Mouse (Mus musculus) layer of hippocampus, adult 11-12 months (tissue): ENCODE results near the gene Odf3l2.

Source experiments
- DNase-seq: peaks from one replicate; pipeline ENCODE4 v3.0.0; 2022; ENCODE audit warnings: low spot score

The Odf3l2 gene

DNA sequence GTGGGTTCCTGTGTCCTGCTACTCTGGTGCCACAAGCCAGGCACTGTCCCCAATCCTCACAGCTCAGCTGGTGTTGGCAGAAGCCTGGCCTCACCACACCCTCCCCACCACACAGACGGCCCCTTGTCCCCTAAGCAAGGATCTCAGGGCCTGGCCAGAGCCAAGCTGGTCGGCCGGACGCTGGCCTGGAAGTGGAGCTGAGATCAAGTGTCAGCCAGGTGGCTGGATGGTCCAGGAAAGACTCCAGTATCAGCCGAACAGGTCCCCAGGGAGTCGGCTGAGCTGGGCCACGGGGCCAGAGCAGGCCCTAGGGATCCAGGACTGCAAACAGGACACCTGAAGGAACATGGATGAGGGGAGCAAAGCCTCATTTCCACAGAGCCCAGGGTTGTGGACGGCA lies at the start of gene Odf3l2:
TSS of gene Odf3l2 (minus strand) at position 28 of the 400 bp plus-strand sequence.
- DNase-seq, result no peak

DNA sequence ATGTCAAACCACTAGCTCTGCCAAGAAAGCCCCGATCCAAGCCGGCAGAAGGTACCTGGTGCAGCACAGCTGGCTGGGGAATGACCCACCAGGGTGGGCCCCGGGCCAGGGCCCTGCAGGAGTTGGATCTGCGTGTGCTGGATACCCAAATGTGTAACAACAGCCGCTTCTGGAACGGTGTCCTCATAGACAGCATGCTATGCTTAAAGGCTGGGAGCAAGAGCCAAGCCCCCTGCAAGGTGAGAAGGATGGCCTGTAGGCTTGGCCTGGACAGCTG lies 48.8 kb upstream of the Odf3l2 start:
- DNase-seq, result no peak

DNA sequence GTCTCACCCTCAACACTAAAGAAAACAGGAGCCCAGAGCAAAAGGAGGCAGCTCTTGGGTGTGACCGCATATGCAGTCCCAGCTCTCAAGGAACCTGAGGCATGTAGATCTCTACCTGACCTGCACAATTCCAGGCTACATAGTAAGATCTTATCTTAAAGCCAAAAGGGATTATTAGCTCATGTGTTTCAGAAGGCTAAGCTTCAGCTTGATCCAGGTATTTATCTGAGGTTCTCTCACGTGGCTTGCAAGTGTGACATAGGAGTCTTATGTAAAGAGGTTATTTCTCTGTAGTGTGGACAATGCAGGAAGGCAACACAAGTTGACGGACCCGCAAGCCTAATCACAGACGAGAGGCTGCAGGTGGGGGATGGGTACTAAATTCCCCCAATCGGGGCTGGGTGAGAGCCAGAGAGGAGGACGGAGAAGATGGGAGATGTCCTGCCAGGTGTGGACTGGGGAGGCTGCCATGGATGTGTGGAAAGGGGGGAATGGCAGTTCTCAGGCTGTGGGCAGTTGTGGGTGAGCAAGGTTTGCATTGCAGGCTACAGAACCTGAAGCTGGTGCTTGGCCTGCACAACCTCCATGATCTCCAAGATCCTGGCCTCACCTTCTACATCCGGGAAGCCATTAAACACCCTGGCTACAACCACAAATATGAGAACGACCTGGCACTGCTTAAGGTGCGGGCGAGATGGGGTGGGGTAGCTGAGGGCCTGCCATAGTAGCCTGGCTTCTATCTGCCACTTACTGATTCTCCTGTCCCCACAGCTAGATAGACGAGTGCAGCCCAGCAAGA lies 48.2 kb upstream of the Odf3l2 start:
- DNase-seq, result no peak

DNA sequence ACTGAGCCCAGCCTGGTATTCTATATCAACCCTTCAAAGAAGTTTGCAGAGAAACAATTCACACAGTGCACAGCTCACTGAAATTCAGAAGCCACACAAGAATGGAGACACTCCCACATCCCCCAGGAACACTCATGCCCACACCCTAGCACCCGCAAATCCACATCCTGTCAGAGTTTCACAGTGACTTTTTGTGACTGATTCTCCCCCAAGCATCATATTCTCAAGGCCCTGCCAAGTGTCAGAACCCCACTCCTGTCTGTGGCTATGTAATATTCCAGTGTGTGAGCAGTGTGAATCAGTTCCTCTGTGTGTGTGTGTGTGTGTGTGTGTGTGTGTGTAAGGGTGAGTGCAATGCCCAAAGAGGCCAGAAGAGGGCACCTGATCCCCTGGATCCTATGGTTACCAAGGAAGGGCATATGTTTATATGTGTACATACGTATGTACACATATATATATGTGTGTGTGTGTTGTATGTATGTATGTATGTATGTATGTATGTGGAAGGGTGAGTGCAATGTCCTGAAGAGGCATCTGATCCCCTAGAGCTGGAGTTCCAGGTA lies 46.5 kb upstream of the Odf3l2 start:
- no peak for DNase-seq

DNA sequence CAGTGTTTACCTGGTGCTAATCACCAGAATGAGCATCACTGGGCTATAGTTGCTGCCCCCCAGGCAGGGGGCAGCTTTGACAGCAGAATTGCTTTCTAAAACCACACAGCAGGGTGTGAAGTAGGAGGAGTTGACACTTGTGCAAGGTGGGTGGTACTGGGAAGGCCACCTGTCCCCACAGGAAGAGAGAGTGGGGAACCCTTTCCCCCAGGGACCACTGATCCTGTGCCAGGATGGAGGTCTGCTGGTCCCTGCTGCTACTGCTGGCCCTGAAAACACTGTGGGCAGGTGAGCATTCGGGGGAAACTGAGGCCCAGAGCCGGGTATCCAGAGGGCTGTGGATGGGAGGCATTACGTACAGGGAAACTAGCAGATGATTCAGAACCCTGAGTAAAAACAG lies 43.6 kb upstream of the Odf3l2 start:
- no peak for DNase-seq

DNA sequence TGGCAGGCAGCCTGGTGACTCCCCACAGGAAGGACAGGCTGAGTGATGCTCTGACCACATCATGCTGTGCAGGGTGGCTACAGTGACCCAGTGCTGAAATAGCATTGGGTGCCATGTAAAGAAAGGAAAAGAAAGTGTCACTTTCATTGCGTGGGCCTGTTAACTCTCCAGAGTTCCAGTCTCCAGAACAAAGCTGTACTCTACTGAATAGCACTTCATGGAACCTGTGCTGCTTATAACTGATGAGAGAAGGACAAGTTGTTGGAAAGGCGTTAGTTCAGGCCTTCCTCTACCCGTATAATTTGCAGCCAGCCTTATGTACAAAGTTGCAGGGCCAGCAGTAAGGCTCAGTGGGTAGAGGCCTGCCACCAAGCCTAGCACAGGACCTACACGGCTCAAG lies 43.2 kb upstream of the Odf3l2 start, which contains the start of gene Gzmm:
TSS of gene Gzmm (plus strand) at position 301 of the 400 bp plus-strand sequence.
- DNase-seq, result no peak

DNA sequence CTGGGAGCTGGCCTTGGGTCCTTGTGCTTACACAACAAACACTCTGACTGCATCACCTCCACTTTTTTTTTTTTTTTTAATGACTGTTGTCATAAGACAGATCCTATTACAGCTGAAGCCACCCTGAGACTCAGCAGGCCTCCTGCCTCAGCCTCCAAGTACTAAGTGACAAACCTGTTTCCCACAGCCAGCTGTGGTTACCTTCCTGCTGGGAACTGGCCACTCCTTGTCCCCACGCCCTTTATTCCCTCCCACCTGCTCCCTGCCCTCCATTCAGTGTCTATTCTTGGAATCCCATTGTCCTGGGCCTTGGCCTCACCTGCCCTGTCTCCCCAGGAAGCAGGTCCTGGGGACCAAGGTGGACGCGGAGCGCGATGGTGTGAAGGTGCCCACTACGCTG lies 42.0 kb upstream of the Odf3l2 start:
- no peak for DNase-seq

DNA sequence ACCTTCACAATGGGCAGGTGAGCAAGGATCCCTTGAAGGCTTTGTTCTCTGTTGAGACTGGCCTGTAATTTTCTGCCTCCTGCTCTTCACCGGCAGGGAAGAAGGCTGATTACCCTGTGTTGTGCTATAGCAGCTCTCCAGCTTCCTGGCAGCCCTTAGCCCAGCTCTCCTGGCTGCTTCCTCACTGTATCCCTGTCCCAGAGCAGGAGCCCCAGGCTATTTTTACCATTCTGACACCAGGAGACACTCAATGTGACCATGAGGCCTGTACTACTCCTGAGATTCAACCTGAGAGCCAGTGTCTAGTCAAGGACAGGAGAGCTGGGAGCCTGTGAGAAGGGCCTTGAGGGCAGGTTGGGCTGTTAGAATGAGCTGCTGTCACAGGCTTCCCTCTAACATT lies 41.2 kb upstream of the Odf3l2 start:
- DNase-seq, result no peak

DNA sequence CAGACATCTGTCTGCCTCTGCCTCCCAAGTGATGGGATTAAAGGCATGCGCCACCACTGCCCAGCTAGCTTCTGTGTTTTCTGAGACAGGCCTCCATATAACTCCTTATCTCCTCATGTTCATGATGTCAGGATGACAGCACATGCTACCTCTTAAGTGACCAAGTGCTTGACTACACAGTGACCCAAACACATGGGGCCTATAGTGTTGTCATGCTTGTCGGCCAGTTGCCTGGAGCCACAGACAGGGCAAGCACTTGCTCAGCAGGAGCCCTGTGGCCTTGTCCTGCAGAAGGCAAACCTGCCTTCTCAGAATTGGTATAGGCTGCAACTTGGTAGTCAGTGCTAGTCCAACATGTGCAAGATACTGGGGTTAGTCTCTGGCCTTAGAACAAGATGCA lies 40.7 kb upstream of the Odf3l2 start:
- no peak for DNase-seq

DNA sequence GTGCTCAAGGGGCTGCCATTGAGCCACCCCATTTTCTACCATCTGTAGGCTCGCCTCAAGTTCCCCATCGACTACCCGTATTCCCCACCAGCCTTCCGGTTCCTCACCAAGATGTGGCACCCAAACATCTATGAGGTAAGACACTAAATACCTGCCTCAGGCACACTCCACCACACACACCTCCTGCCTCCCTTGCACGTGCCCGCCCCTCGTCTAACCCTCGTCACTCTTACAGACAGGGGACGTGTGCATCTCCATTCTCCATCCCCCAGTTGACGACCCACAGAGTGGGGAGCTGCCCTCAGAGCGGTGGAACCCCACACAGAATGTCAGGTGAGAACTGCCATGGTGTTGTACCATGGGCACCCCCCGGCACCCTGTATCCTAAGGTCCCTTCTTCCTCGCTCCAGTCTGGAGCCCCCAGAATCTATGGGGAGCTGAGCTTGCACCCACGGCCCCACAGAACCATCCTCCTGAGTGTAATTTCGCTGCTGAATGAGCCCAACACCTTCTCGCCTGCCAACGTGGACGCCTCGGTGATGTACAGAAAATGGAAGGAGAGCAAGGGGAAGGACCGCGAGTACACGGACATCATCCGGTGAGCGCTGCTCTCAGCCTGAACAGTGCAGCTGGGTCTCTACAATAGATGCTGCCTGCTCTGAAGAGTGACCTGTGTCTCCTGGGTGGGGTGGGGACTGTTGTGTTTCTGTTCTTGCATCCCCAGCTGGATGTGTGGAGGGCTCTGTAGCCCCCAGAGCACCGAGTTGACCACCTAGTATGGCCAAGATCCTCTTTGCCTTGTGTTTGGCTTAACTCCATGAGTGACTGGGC lies 39.4 kb upstream of the Odf3l2 start:
- DNase-seq, result no peak

DNA sequence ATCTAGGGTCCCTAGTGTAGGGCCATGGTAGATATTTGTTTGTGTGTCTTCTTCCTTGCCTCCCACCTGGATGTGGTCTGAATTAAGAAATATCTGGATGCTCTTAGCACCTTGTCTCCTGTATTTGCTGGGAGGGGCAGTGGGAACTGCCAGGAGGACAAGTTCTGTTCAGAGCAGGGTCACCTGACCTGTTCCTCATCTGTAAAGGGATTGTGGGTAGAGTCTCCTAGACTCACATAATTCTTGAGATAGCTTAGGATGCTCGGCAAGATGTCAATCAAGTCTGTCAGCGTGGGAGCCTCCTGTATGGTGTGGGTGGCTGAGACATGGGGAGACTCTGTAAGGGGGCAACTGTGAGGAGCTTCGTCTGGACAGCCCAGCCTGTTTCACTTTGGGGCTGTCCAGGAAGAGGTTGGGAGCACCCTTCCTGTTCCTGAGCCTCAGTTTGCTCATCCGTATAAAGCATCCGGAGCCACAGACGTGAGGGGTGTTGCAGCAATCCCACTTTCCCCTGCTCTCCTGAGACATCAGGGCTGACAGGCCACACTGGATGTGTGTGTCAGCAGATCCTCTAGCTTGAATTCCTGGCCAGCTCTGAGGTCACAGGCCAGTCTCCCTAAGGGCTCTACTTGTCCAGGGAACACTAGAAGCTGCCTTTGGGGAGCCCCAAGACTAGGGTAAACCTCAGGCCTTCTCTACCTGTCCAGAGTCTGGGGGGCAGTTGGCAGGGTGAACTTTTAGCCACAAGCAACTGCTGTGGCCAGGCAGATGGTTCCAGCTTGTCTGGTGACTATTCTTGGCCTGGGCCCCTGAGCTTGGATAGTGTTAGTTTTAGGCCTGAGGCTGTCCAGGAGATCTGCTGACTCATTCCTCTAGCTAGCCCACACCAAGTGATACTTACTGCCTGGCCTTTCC lies 38.4 kb upstream of the Odf3l2 start:
- no peak for DNase-seq

DNA sequence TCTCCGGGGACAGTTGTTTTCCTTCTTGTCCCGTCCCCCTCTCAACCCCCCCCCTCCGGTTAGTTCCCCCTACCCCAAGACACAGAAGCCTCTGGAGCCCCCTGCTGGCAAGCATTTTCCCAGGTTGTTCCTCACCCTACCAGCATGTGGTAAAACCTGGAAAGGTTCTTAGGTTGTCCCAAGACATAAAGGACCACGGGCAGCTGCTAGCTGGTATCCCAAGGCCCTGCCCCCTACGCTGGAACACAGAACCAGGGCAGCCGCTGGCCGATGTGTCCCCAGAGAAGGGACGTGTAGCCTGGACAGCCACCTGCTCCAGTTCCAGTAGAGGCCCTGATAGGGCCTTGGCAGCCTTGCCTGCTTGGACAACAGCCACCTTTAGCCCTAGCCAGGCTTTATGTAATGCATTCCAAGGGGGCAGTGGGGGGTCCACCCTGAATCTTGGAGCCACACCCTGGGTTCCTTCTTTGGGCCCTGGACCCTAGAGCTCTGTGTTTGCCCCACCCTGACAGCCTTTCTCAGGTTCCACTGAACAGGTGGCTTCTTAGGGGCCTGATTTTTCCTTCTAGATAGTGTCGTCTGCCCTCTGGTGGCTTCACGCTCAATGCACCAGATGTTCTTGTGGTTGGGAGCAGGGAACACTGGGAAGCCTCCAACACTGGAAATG lies 37.5 kb upstream of the Odf3l2 start:
- DNase-seq, result peak; percentile 67

DNA sequence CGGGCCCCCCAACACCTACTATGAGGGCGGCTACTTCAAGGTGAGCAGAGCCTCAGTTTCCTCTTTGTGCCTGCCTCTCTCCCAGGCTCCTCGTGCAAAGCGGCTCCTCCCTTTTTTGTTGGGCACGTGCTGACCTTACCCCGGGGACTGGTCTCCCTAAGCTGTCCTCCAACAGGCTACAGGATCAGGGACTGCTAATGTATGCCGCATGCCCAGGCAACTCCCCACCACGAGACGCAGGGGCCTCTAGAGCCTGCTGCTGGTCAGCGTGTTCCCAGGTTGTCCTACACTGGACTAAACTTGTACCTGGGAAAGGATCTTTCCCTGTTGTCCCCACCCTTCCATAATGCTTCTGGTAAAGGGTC lies 37.0 kb upstream of the Odf3l2 start:
- DNase-seq, result no peak

DNA sequence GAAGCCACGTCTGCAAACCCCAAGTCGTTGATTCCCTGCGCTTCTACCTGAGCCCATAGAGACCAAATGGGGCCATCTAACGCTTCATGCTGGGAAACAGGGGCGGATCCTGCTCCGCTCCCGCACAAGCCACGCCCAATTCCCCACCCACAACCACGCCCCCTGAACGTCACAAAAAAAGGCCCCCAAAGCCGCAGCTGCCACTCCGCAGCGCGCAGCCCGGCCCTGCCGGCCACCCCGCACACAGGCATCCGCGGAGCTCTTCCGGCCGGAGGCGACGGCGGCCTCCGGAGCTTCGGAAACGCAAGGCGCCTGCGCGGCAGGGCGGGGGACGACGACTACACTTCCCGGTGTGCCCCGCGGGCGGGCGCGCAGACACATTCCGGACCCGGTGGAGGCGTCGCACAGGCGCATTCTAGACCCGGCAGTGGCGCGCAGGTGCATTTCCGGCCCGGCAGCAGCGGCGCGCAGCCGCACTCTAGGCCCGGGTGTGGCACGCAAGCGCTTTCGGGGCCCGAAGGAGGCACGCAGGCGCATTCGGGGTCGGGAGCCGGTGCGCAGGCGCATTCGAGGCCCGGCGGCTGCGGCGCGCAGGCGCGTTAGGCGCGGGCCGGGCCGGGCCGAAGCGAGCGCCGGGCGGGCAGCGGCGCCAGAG lies 36.2 kb upstream of the Odf3l2 start, which contains the start of gene Cdc34:
TSS of gene Cdc34 (plus strand) at position 605 of the 655 bp plus-strand sequence.
- peak; percentile 100 for DNase-seq

DNA sequence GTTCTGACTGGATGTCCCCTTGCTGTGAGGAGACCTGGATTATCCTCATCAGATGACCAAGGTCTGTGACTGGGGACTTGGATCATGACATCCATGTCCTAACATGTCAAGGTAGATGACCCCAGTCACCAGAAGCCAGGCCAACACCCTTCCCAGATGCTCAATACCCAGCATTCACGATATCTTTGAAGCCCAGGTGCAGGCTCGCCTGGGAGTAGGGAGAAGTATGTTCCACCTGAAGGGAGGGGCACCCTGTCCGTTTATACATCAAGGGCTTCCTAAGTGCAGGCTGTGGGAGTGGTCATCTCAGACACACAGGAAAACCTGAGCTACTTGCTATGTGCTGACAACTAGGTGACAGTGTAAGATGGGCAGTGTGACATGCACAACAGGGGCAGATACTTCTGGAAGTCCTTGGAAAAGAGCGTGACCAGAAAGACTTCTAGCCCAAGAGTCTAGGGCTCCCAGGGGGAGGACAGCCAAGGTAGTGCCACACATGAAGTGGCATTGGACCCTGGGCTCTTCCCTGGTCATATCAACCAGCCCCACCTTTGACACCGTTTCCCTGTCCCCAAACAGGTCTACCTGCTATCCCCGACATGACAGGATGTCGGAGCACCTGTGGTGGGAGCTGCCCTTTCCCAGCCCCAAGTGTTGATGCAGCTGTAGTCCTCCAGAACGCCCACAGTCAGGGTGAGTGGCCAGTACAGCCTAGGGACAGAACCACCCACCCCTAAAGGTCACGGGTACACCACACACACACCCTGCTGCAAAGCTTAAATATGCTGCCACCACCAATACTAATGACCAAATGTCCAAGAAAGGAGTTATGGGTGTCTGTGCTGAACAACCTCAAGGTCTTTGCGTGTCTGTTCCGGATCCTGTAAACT lies 35.3 kb upstream of the Odf3l2 start:
- DNase-seq, result no peak

DNA sequence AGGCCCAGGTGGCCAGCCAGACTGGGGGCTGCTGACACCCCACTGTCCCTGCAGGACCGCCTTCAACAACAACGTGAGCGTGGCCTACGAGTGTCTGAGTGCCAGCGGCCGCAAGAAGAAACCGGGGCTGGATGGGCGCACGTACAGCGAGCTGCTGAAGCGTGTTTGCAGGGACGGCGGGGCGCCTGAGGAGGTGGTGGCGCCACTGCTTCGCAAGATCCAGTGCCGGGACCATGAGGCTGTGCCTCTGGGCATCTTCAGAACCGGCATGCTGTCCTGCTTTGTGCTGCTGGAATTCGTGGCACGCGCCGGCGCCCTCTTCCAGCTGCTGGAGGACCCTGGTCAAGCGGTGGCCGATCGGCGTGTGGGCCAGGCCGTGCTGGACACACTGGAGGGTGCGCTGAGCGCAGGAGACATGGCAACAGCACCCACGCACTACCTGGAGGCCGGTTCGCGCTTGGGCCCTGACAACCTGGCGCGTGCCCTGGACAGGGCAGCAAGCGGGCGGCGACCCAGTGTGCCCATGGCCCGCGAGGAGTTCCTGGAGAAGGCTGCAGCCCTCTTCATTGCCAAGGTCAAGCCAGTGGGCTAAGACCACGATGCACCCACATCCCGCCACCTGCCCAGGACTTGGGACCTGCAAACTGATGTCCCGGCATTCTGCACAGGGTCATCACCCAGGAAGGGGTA lies 30.0 kb upstream of the Odf3l2 start:
- DNase-seq, result no peak

DNA sequence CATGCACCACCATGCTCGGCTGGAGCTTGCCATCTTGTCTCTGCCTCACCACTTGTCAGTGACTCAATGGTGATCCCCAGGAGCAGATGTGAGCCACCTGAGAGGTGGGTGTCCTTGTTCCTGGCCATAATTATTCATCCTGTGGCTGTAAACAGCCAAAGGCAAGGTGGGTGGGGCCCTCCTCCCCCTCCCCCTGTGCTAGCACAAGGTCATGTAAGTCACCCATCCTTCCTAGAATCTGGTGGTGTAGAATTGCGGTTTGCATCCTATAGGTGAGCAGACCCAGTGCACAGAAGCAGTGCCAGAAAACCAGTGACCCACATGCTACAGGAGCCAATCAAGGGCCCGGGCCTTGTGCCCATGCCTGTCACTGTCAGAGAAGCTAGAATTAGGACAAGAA lies 27.5 kb upstream of the Odf3l2 start:
- no peak for DNase-seq

DNA sequence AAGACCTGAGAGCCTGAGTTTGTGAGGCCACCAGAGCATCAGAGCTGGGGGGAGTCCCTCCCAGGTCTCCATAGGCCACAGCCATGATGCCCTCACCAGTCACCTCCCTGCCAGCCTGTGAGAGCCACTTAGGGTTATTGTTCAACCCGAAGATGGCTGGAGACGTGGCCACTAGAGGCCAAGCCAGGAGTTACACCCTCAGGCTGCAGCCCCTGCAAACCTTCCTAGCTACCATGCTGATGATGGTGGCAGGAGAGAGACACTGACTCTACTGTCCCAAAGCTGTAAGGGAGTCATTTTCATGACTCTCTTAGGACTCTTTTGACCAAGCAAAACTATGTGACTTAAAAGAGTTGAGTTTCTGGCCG lies 26.5 kb upstream of the Odf3l2 start:
- DNase-seq, result no peak

DNA sequence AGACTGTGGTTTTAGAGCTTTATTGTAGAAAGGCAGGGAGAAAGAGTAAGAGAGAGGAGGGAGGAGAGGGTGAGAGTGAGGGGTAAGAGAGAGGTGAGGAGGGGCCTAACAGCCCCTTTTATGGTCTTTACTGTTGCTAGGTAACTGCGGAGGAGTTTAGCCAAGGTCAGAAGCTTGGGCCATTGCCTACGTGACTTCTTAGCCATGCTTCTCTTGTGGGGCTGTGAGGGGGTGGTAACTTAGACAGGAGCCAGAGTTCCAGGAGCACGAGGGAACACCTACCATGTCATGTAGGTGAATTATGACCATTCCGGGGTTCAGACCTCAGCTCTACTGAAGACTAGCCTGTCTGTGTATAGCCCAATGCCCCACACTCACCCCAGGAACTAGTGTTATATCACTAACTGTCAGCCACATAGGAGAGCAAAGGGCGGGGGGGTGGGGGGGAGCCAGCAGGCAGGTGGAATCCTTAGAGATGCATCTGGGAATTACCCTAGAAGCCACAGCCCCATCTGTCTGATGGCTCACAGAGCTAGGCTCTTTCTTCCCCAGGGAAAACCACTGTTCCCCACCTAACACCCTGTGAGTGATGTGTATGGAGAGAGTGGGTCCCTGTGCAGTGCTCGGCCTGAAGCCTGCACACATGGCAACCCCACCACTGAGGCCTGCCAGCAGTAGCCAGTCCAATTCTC lies 26.0 kb upstream of the Odf3l2 start:
- DNase-seq, result no peak
